Mouse (Mus musculus): ENCODE results near the gene Mtcl1.

Gene Mtcl1

GRCm38 (mm10) chr17:66449460-66450341, at the start of gene Mtcl1:
Gene Mtcl1, minus strand, starts transcription at chr17:66449750.
- peak; percentile 98 for DNase-seq

GRCm38 (mm10) chr17:66498598-66498997, 49.0 kb upstream of the Mtcl1 start:
- DNase-seq = no peak

DNA sequence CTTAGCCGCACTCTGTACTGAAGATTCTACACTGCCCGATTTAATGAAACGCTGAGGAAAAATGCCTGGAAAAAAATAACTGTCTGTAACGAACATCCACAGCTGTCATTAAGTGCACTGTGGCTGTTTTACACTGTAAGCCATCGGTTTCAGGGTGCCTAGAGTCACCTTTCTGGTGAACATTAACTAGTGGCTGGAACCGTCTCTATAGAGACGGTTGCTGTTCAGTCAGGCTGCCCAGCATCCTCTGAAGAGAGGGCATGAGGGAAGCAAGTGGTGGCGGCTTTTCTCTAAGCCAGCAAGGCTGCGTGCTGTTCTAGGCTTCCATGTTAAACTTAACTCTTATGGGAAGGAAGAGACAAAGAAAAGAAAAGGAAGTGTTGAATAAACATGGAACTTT, 47.0 kb upstream of the Mtcl1 start:
- DNase-seq = no peak

GRCm38 (mm10) chr17:66490022-66490601, 40.6 kb upstream of the Mtcl1 start:
- DNase-seq = peak; percentile 91

DNA sequence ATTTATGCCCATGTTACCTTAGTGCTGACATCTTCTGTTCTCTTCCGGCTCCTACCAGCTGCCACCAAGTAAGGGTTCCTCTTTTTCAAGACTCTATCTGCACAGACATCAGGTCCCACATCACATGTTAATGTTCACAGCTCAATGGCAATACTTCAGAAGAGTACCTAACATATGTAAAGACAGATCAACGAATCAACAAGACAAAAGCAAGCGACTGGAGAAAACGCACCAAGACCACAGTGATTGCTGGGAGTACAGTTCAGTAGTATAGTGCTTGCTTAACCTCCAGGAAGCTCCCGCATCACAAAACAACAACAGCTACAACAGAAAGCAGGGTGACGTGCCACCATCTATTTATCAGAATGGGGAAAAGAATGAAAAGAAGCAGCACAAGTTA, 37.0 kb upstream of the Mtcl1 start:
- DNase-seq = no peak

DNA sequence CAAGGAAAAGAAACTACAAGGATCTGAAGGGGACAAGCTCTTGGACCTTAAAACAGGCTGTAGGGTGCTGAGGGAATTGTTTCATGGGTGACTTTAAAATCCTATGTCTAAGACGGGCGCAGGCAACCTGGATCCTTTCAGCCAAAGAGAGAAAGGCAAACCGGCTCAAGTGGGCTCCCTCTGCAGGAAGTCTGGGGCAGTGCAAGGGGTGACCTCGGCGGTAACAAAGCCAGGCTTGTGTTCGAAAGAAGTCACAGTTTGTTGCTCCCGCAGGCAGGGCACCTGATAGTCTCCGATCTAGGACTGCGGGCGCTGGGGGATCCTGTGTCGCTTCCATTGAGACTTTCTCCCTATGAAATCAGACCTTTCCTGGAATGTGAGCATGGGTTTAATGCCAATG, 36.2 kb upstream of the Mtcl1 start:
- DNase-seq = peak; percentile 92

- no peak for DNase-seq
These were observed 35.4 kb upstream of the Mtcl1 start for GRCm38 (mm10) chr17:66484965-66485364.

- no peak for DNase-seq
These were observed 34.3 kb upstream of the Mtcl1 start for GRCm38 (mm10) chr17:66483651-66484454.

DNA sequence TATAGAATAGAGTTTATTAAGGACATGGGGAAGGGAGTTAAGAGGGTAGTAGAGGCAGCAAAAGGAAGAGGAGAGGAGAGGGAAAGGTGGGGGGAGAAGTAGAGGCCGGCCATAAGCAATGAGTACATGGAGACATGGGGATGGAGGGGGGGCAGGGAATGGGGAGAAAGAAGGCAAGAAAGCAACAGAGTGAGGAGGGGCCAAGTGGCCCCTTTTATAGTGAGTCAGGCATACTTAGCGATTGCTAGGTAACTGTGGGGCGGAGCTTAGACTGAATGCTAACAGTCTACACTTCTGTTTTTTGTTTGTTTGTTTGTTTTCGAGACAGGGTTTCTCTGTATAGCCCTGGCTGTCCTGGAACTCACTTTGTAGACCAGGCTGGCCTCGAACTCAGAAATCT, 31.7 kb upstream of the Mtcl1 start:
- no peak for DNase-seq

- DNase-seq = no peak
These were observed 31.1 kb upstream of the Mtcl1 start for GRCm38 (mm10) chr17:66480491-66481278.

DNA sequence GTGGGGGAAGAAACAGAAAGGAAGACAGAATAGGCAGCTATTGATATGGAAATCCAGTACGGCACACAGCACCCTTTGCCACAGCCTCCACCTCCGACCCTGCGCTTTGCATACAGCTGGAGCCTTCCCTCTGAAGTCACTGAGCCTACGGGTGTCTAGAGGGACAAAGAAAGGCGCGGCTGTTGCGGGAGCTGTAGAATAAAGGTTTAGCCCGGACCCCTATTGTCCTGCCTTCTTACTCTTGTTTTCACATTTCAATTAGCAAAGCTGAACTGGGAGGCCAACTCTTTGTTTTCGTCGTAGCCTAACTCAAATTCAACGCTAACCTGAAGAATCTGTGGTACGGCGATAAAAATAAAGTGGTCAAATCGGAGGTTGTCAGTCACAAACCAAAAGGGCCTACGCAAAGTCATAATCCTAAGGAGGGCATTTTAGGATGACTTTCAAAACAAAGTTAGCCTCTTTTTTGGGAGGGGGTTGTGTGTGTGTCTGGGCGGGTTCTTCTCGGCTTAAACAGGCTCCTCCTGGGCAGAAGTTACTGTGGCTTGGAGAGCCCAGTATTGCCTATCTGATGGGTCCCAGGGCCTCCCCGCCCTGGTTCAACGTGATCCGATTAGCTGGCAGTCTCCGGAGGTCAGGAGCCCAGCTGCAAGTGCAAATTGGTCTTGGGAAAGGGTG, 30.4 kb upstream of the Mtcl1 start:
- DNase-seq = peak; percentile 94

DNA sequence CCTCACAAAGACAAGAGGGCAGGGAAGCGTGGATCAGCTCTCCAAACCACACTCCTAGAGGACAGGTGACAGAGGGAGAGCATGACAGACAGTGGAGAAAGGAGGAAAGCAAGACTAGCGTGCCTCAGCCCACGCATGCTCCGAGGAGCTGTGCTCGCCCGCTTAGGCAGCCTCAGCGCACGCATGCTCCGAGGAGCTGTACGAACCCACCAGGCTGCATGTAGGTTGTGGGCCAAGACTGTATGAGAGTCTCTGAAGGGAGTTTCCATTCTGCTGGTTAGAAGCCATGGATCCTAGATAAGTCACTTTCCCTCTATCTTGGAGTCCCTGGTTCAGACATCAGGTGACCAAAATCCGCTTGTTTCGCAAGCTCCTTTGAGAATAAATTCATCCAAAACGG, 29.8 kb upstream of the Mtcl1 start:
- peak; percentile 92 for DNase-seq

- DNase-seq = no peak
These were observed 23.7 kb upstream of the Mtcl1 start for GRCm38 (mm10) chr17:66473205-66473604.

GRCm38 (mm10) chr17:66471775-66472174, 22.2 kb upstream of the Mtcl1 start:
- DNase-seq = no peak

DNA sequence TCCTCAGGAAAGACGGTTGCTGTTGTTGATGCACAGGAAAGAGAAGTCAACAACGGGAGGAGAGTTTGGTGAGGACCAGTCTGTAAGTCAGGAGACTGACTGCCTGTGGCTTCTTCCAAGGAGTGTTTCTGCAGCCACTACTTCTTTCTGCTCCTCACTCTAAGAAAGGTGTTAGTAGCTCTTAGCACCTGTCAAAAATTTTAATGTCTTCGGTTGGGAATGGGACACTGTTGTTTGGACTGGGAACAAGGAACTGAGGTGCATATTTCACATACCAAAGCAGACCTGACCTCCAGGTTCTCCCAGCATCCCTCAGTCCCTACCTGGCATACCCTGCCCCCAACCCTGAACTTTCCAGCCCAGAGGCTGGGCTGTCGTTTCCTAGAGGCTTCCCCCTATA, 21.7 kb upstream of the Mtcl1 start:
- DNase-seq = no peak

DNA sequence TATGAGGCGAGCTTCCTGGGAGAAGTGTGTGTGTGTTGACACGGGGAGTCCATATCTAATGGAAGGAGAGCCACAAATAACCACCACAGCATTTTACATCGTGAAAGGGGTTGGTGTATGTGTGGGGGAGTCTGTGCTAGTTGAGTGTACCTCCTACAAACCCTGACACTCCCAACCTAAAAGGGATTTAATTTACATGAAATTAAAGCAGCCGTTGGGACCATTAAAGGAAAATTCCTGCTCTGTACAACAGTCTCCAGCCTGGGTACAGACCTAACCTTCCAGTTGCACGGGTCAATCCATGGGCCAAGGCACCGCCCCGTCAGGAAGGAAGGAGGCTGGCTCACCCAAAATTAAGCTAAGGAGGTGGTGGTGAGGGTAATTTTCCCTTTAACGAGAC, 20.5 kb upstream of the Mtcl1 start:
- DNase-seq = no peak

- DNase-seq = peak; percentile 55
These were observed 7.7 kb upstream of the Mtcl1 start for GRCm38 (mm10) chr17:66457278-66457677.

DNA sequence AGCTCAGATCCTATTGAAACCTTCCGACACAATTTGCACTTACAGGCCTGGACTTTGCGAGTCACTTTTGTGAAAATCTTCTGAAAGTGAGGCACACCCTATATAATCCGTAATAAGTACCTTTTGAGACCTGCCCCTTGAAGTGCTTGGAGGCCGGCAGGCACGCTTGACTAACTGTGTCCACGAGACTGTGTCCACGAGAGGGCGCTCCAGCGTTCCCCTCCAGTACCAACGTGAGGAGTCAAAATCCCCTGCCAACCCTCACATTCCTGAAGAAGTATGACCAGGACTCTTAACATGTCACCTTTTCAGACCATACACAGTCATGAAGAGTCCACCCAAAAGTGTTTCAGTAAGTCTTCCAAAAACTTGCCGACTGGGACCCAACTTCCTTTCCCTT, 1.6 kb upstream of the Mtcl1 start:
- DNase-seq = peak; percentile 94

GRCm38 (mm10) chr17:66450526-66451070, 1.0 kb upstream of the Mtcl1 start:
- DNase-seq = no peak

DNA sequence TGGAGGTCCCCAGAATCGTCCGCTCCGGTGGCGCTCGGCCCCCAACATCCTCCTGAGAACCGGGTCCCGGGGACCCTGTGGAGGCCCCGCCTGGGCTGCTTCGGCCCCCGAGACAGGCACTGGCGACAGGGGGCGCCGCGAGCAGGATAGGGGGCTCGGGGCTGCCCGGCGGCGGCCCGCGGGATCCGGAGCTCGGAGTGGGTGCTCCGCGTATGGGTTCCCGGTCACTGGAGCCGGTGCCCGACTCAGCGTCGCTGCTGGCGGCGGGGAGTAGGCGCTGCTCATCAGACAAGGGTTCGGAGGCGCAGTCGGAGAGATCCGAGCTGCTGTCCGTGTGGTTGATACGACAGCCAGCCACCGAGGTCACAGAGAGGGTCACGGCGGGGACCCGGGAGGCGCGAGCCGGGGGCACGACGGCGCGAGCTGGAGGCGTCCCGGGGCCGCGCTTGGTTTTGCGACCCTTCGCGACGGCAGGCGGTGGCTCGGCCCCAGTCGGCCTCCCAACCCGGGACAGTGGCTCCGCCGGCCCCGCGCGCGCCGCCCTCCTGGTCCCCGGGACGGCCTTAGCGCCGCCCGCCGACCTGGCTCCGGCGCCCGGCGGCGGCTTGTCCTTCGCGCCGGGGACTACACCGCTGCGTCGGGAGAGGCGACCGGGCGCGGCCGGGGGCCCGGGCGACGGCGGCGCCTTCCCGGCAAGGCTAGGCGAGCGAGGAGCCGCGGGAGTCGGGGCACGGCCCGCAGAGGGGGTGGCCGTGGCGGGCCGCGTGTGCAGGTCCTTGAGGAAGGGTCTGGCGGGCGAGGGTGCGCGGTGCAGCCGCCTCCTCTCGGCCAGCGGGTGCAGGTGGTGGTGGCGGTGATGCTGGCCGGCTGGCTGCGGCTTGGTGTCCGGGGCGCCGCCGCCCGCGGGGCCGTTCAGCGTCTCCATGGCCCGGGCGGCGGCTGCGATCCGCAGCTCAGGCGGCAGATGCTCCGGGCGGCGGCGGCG, 837 bp downstream of the Mtcl1 start:
- DNase-seq = peak; percentile 95

DNA sequence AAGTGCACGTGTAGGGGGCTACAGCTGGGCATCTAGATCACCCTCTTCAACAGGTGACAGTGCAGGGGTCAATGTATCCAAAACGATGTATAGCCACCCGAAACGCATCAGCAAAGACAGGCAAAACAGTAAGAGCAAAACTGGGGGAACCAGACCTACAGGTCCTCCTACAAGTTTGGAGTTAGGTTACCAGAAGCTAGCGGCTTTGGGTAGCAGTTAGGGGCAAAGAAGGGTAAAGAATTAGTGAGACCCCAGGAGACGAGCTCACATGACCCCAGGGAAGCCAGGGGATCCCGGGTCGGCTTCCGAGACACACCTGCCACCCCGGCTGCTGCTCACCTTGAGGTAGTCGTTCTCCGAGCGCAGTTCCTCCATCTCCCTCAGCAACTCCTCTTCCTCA, 1.6 kb downstream of the Mtcl1 start:
- DNase-seq = no peak
